Mouse (Mus musculus) urinary bladder, postnatal 4 days (tissue): Measurements from ENCODE around the gene Chek1.

Experiments used
- DNase-seq, 2 experiments: peaks; one replicate each; pipeline ENCODE4 v3.0.0; 2021 to 2022; ENCODE audit warnings: low spot score in 2 of 2

Gene Chek1

DNA sequence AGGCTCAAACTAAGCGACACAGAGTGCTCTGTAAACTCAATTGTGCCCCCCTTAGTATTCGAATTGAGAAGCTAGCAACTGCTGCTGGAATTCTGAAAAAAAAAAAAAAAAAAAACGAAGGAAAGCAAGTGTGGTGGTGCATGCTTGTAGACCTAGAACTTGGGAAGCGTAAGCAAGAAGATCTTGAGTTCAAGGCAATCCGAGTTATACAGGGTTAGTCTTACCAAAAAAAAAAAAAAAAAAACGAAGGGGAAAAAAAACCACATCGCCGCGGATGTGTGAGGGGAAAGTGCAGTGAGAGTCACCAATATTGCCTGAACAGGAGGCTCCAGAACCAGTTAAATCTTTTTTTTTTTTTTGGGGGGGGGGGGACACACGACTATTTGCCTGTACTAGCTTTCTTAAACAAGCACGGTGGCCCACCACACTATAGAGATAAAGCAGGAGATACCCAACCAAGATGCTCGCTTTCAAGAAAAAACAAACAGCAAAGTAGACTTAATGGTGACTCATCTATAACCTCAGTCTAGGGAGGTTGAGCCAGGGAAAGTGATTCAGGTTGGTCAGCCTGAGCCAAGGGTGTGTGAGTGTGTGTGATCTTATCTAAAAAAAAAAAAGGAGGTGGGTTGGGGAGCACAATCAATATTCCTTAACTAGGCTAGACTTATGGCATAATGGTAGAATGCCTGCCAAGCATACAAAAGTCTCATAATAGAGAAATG lies at the start of gene Chek1:
TSS of gene Chek1 (minus strand) at position 32 of the 722 bp plus-strand sequence.
- DNase-seq, result no peak

DNA sequence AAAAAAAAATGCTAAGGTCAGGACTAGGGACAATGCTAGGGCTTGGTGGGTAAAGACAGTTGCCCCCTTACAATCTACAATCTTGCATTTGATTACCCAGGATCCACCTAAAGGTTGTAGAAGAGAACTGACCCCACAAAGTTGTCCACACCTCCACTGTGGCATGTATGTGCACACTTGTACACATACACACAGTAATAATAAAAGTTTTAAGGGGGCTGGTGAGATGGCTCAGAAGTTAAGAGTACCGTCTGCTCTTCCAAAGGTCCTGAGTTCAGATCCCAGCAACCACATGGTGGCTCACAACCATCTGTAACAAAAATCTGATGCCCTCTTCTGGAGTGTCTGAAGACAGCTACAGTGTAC lies 42.2 kb upstream of the Chek1 start:
- DNase-seq, result no peak

DNA sequence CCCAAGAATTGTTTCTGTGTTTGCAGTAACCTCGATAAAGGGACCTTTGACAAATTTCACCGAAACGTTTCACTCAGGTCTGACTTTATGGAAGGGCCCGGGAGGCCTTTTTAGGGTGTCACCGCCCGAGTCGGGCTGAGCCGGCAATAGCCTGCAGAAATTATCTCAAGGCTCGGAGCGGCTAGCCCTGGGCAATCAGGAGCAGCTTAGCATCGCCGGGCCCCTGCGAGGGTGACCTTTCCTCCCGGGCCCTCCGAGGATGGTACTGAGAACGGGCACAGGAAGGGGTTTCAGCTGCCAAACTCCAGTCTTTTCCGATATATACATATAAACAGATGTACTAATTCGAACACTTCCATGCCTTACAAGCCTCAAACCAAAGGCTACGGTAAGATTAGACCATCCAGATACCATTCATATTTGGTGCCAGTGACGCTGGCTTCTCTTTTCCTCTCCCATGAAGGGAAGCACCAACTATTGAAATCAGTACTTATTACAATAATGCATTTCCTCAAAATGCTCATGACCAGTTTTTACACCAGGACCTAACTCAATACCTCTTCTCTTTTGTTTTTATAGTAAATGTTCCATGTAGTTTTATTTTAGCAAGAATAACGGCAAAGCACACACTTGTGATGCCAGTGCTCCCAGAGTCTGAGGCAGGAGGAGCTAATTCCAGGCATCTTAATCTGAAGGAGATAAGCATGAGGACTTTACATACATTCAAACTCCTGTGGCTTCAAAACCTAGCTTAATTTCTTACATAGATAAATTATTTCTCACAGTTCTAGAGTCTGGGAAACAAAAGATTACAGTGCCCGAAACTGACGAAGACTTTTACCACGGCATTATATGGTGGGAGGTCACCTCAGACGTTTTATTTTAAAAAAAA lies 41.5 kb upstream of the Chek1 start:
- peak; percentile 31 to 60 for DNase-seq

DNA sequence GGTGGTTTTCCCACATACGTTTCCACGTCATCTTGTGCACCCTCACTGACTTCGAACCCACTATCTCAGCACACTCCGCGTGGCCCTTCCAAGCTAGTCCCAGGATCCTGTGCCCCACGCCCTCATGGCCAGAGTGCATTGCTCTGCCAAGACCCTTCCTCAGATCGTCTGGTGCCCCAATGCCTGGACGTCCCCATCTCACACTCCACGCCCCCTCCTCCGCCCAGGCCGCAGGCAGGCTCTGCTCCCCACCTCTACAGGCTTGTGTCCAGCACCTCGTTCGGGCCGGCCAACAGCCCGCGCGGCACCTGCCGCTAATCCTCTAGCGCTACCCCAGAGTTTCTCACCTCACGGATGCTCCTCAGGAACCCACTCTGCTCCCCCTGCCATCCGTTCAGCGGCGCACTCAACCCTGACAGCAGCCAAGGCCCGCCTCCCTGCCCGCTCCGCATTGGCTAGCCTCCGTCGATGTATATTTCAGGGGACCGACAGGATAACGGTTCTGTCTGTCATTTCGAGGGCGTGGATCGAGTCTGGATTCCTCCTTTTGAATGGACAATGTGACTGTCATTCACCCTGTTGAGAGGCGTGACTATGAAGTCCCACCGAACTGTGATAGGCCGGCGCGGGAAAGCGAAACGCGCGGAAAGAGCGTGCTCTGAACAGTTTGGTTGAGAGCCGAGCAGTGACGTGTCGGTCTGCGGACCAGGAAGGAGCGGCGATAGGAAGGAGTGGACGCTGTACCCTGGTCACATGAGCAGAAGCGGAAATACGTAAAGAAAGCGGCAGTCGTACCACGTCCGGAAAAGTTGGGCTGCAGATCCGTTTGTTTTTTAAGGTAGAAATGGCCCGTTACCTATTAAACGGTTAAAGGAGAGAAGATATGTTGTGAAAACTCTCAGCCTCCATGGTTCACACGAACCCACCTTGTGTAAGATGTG lies 40.6 kb upstream of the Chek1 start, which contains the start of gene Stt3a:
TSS of gene Stt3a (minus strand) at position 477 of the 941 bp plus-strand sequence.
- peak; percentile 98 to 99 for DNase-seq

DNA sequence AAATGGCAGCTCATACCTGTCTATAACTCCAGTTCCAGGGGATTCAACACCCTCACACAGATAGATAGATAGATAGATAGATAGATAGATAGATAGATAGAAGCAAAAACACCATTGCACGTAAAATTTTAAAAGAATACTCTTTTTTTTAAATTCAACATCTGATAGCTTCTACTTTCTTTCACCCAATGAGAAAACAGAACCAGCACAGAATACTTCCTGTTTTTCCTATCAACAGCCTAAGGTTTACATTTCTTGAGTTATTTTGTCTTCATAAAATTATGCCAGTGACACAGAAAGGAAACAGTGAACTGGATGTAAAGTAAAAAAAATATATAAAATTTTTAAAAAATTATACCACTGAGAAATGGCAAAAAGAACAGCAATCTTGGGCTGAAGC lies 37.5 kb upstream of the Chek1 start:
- DNase-seq, result no peak

DNA sequence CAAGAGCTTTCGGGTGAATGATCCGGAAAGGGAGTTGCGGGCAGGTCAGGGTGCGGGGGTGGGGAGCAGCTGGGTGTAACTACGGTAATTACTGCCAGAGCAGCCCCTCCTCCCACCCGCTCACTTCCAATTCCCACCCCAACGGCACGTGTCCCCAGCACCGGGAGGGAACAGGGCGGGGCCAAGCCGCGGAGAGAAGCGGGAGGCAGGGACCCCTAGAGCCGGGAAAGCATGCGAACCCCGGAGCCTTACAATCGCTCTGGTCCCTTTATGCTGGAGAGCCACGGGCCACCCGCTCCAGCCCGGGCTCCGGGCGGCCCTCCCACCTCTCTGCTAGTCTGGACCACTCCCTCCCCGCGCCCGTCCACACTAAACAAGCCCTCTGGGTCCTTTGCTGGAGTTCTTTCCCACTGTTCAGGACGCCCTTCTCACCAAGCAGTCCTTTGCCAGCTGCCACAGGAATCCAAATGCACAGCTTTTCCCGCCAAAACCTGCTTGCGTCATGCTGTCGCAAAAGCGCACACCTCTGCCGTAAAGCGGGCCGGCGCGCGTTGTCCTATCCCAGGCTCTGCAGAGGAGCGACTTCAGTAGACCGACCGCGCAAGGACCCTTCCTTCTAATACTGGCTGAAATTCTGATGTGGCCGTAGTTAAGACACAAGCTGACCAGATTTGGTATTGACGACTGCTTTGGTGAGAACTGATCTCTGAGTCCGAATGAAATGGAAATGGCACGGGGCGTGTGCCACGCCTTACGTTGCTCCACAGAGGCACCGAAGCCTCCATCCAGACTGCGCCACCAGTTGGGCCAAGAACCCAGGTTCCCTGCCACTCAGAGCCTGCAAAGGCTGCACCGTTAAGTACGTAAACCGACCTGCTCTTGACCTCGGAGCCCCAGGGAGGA lies 483 bp downstream of the Chek1 start:
- DNase-seq, result peak; percentile 82 to 87

DNA sequence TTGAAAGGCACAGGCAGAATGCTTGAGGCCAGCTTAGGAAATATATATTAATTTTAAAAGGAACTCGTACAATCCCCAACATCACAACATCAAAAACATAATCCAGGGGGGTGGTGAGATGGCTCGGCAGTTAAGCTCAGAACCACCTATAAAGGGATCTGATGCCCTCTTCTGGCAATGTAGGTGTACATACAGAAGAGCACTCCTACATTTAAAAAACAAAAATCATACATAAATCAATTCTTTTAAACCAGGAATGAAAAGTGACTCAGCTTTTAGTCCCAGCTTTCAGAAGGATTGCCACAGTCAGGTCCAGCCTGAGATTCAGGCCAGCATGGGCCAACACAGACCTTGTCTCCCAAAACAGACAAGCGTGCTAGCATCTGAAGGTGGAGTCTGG lies 10.2 kb downstream of the Chek1 start:
- no peak for DNase-seq

DNA sequence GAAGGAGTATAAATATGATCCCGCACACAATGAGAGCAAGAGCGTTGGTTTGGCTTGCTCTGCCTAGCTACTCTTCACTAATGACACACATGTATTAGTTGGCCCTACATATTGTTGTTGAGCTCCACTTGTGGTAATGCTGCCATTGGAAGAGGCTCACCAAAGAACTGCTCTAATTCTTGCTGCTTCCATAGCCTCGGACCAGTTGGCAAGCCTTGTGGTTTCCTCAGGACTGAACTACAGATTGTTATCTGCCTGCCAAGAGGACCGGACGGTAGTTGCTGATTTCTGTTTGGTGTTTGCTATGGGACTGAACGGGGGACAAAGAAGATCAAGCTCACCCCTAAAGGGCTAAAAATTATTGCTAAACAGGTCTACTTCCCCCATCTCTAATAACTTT lies 19.6 kb downstream of the Chek1 start:
- no peak for DNase-seq

DNA sequence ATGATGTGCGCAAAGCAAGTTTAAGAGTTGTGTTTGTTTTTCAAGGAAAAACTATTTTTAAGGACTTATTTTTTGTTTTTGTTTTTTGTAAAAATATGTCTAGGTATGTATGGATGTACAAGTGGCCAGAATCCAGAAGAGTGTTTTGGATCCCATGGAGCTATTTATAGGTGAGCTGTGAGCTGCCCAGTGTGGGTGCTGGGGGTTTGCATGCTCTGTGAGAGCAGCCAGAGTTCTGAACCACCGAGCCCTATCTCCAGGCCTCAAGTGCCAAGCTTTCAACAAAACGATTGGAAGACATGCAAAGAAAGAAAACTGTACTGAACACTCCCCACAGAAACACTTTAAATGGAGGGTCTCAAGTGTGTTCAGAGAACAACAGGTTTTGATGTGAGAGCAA lies 20.9 kb downstream of the Chek1 start:
- DNase-seq, result no peak

DNA sequence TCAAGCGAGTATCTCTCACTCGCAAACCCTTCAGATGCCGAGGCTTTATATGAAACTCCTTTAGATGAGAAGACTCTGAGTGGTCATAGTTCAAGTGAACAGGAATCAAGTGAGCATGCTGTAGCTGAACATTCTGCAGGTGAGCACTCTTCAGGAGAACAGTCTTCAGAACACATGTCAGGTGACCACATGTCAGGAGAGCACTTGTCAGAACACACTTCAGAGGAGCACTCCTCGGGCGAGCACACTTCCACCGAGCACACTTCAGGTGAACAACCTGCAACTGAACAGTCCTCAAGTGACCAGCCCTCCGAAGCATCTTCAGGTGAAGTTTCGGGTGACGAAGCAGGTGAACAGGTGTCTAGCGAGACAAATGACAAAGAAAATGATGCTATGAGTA lies 32.6 kb downstream of the Chek1 start:
- DNase-seq, result no peak

DNA sequence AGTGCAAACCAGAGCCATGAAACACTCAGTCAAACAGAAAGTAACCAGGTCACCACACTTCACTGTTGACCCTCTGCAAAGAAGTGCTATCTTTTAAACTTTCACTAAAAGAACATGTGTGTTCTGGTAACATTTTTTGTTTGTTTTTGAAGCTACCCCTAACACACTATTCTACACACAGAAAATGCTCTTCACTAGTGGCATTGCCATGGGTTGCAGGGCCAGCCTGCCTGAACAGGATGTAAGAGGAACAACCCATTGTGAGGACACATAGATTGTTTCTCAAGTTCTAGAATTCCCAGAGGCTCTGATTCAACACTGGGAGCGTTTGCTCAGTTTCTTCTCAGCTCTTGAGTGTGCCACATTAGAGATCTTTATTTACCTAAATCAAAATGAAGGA lies 33.9 kb downstream of the Chek1 start, which contains the start of gene Acrv1:
TSS of gene Acrv1 (plus strand) at position 301 of the 400 bp plus-strand sequence.
- DNase-seq, result no peak

DNA sequence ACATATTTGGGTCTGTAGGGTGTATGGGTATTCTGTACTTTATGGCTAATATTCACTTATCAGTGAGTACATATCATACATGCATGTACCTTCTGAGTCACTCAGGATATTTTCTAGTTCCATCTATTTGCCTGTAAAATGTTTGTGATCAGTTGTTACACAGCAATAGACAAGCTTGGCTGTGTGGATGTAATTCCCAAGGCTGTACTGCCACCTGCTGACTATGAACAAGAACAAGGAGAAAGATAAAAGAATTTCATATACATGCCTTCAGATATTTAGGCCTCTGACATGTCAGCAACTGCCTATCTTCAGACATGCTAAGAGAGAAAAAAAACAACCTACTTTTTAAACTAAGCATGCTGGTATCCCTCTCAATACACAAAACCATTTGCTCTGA lies 39.5 kb downstream of the Chek1 start:
- no peak for DNase-seq

DNA sequence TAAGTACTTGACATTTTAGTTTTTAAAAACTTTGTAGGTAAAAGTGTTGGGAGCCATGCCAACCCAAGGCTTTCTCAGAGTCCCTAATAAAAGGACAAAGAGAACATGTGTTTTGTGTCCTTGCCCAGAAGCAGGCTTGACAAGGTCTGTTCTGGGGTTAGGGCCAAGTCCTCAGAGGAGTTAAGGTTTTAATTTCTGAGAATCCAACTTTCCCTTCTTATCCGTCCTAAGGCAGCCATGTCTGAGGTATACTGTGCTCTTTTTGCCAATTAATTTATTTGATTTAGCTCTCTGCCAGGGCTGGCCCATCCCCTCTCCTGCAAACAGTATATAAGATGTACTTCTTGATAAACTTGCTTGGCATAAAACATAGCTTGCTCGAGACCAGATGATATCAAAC lies 45.4 kb downstream of the Chek1 start:
- peak in 1 of 2 experiments; percentile 17 for DNase-seq
